Mouse (Mus musculus) forebrain, embryonic 16.5 days (tissue): ENCODE measurements around the gene Crygb. TPM values are rescaled to one million over a fixed set of nuclear protein-coding genes. Genes with fewer than 3 reads are reported as not detected.

Experiments
- ATAC-seq: fragments of 200-750 bp; cut with Nextera tagmentation; 2 replicates; pipeline ENCODE4 v1.8.0; 2017; ENCODE audit warnings: mild to moderate bottlenecking, moderate library complexity
- H3K27ac ChIP-seq: fragments of 300-500 bp; sonication (generic); 2 replicates; pipeline ENCODE4 v1.5.1; 2014; ENCODE audit warnings: low read length, control low read depth
- H3K27me3 ChIP-seq: fragments of 300-500 bp; sonication (generic); replicated peaks from 2 replicates; pipeline ENCODE4 v1.6.1; 2014; ENCODE audit warnings: low read length; ENCODE audit not compliant: control insufficient read depth, insufficient read depth
- H3K36me3 ChIP-seq: fragments of 300-500 bp; sonication (generic); 2 replicates; pipeline ENCODE4 v1.6.1; 2014; ENCODE audit not compliant: control insufficient read depth, insufficient read depth
- H3K4me1 ChIP-seq: fragments of 300-500 bp; sonication (generic); replicated peaks from 2 replicates; pipeline ENCODE4 v1.6.1; 2014; ENCODE audit warnings: low read length; ENCODE audit not compliant: control insufficient read depth, insufficient read depth
- H3K4me2 ChIP-seq: fragments of 300-500 bp; sonication (generic); 2 replicates; pipeline ENCODE4 v1.6.1; 2014; ENCODE audit warnings: mild to moderate bottlenecking, low read length, control low read depth
- H3K4me3 ChIP-seq: fragments of 300-500 bp; sonication (generic); replicated peaks from 2 replicates; pipeline ENCODE4 v1.5.1; 2014; ENCODE audit warnings: mild to moderate bottlenecking, low read length, control low read depth
- H3K9ac ChIP-seq: fragments of 300-500 bp; sonication (generic); replicated peaks from 2 replicates; pipeline ENCODE4 v1.6.1; 2014; ENCODE audit warnings: low read depth, low read length, control low read depth
- H3K9me3 ChIP-seq: fragments of 300-500 bp; sonication (generic); 2 replicates; pipeline ENCODE4 v1.6.1; 2016; ENCODE audit warnings: low read length; ENCODE audit not compliant: control insufficient read depth
- WGBS: fragments of 180-500 bp; shearing (Covaris S2); extraction: QIAGEN DNeasy Blood & Tissue Kit; methylation state at CpG from one replicate; pipeline ENCODE4 v1.1.7; 2014; 5-methylcytosine and 5-hydroxymethylcytosine counted together
- polyA plus RNA-seq: library from polyadenylated mRNA; unstranded; fragments of >200 nt; fragmentation: Nextera tagmentation; extraction: Ambion mirVana; gene quantifications from 2 replicates; pipeline ENCODE4 v1.2.1, GENCODE M21; 2015

Gene Crygb
- polyA plus RNA-seq, 1 experiment from 2014 or later: not detected

- Histone ChIP-seq H3K4me1 (no peaks in the 10 kb centered on the region), H3K9me3 (no peaks in the 10 kb centered on the region), H3K4me2 (no peak overlapping the region; the same call in 1 of the 2 replicates), H3K36me3 (no peaks in the 10 kb centered on the region), H3K4me3 (no peak overlapping the region), H3K9ac (no peak overlapping the region), H3K27me3 (no peaks in the 10 kb centered on the region), H3K27ac (no peak overlapping the region)
- ATAC-seq: no peak
- 39% methylated on average over 8 of the region's 8 CpGs for WGBS
These were observed 35.5 kb downstream of the Crygb start for GRCm38 (mm10) chr1:65046401-65047109.

GRCm38 (mm10) chr1:65043433-65043832 lies 38.7 kb downstream of the Crygb start:
- no peak for ATAC-seq
- no peak overlapping the region for H3K27ac ChIP-seq
- no peak overlapping the region for H3K4me2 ChIP-seq
- no peak overlapping the region for H3K4me3 ChIP-seq
- WGBS: 78% methylated on average over 2 of the region's 2 CpGs
- no peaks in the 10 kb centered on the region for H3K27me3 ChIP-seq
- H3K9me3 ChIP-seq: no peaks in the 10 kb centered on the region
- H3K36me3 ChIP-seq: no peaks in the 10 kb centered on the region
- H3K9ac ChIP-seq: no peak overlapping the region
- no peaks in the 10 kb centered on the region for H3K4me1 ChIP-seq

GRCm38 (mm10) chr1:65041837-65042236 lies 40.3 kb downstream of the Crygb start:
- Histone ChIP-seq H3K9me3 (no peaks in the 10 kb centered on the region), H3K9ac (no peak overlapping the region), H3K4me2 (no peak overlapping the region), H3K36me3 (no peaks in the 10 kb centered on the region), H3K27ac (no peak overlapping the region), H3K4me1 (no peaks in the 10 kb centered on the region), H3K4me3 (no peak overlapping the region), H3K27me3 (no peaks in the 10 kb centered on the region)
- WGBS: 98% methylated on average over 3 of the region's 3 CpGs
- ATAC-seq: no peak

- Histone ChIP-seq H3K9ac (no peak overlapping the region), H3K4me1 (no peaks in the 10 kb centered on the region), H3K4me2 (no peak overlapping the region), H3K9me3 (no peaks in the 10 kb centered on the region), H3K4me3 (no peak overlapping the region), H3K36me3 (no peaks in the 10 kb centered on the region), H3K27me3 (no peaks in the 10 kb centered on the region), H3K27ac (no peak overlapping the region)
- ATAC-seq: no peak
- 82% methylated on average over 6 of the region's 6 CpGs for WGBS
These were observed 41.3 kb downstream of the Crygb start for GRCm38 (mm10) chr1:65040806-65041205.

GRCm38 (mm10) chr1:65039679-65040078 lies 42.4 kb downstream of the Crygb start:
- H3K27ac ChIP-seq: no peak overlapping the region
- no peaks in the 10 kb centered on the region for H3K36me3 ChIP-seq
- no peaks in the 10 kb centered on the region for H3K9me3 ChIP-seq
- H3K27me3 ChIP-seq: no peaks in the 10 kb centered on the region
- no peak overlapping the region for H3K4me2 ChIP-seq
- WGBS: 84% methylated on average over 3 of the region's 3 CpGs
- no peaks in the 10 kb centered on the region for H3K4me1 ChIP-seq
- ATAC-seq: no peak
- H3K4me3 ChIP-seq: no peak overlapping the region
- no peak overlapping the region for H3K9ac ChIP-seq

GRCm38 (mm10) chr1:65037542-65037941 lies 44.5 kb downstream of the Crygb start:
- Histone ChIP-seq H3K27me3 (no peaks in the 10 kb centered on the region), H3K9ac (no peak overlapping the region), H3K36me3 (no peaks in the 10 kb centered on the region), H3K27ac (no peak overlapping the region), H3K4me3 (no peak overlapping the region), H3K4me2 (no peak overlapping the region), H3K4me1 (no peaks in the 10 kb centered on the region), H3K9me3 (no peaks in the 10 kb centered on the region)
- ATAC-seq: no peak
- WGBS: 83% methylated on average over 2 of the region's 2 CpGs

GRCm38 (mm10) chr1:65035513-65035912 lies 46.6 kb downstream of the Crygb start:
- Histone ChIP-seq H3K36me3 (no peaks in the 10 kb centered on the region), H3K27ac (no peak overlapping the region), H3K9me3 (no peaks in the 10 kb centered on the region), H3K4me2 (no peak overlapping the region), H3K9ac (no peak overlapping the region), H3K4me1 (no peaks in the 10 kb centered on the region), H3K27me3 (no peaks in the 10 kb centered on the region), H3K4me3 (no peak overlapping the region)
- no peak for ATAC-seq
- 27% methylated on average over 3 of the region's 3 CpGs for WGBS

GRCm38 (mm10) chr1:65032641-65033040 lies 49.4 kb downstream of the Crygb start, which contains the start of gene Akr1cl:
Gene Akr1cl (minus strand): TSS chr1:65032759.
- H3K4me3 ChIP-seq: no peak within 1 kb of the TSS
- no peak within 1 kb of the TSS for H3K9ac ChIP-seq
- H3K36me3 ChIP-seq: no peaks in the 10 kb centered on the region
- no peaks in the 10 kb centered on the region for H3K27me3 ChIP-seq
- no peak within 1 kb of the TSS for H3K4me2 ChIP-seq
- no peak within 1 kb of the TSS for H3K27ac ChIP-seq
- no peak for ATAC-seq
- H3K4me1 ChIP-seq: no peaks in the 10 kb centered on the region
- no peaks in the 10 kb centered on the region for H3K9me3 ChIP-seq
